Mouse (Mus musculus) forebrain, embryonic 12.5 days (tissue): ENCODE measurements around the gene Aifm1. TPM values are rescaled to one million over a fixed set of nuclear protein-coding genes. Genes with fewer than 3 reads are reported as not detected.
A peak's percentile ranks its signal among the peaks of the same experiment; 100 is the strongest.

Experiments used
- ATAC-seq: fragments of 200-750 bp; cut with Nextera tagmentation; 2 replicates; pipeline ENCODE4 v1.8.0; 2017; ENCODE audit warnings: moderate TSS enrichment; ENCODE audit not compliant: low FRiP score
- H3K27ac ChIP-seq: fragments of 300-500 bp; sonication (generic); 2 replicates; pipeline ENCODE4 v1.5.1; 2016; ENCODE audit warnings: mild to moderate bottlenecking
- H3K27me3 ChIP-seq: fragments of 300-500 bp; sonication (generic); 2 replicates; pipeline ENCODE4 v1.6.1; 2016; ENCODE audit warnings: mild to moderate bottlenecking
- H3K36me3 ChIP-seq: fragments of 300-500 bp; sonication (generic); replicated peaks from 2 replicates; pipeline ENCODE4 v1.6.1; 2016; ENCODE audit warnings: mild to moderate bottlenecking
- H3K4me1 ChIP-seq: fragments of 300-500 bp; sonication (generic); 2 replicates; pipeline ENCODE4 v1.6.1; 2016
- H3K4me2 ChIP-seq: fragments of 300-500 bp; sonication (generic); 2 replicates; pipeline ENCODE4 v1.6.1; 2016; ENCODE audit warnings: mild to moderate bottlenecking, moderate library complexity
- H3K4me3 ChIP-seq: fragments of 300-500 bp; sonication (generic); replicated peaks from 2 replicates; pipeline ENCODE4 v1.5.1; 2016; ENCODE audit warnings: mild to moderate bottlenecking
- H3K9ac ChIP-seq: fragments of 300-500 bp; sonication (generic); 2 replicates; pipeline ENCODE4 v1.6.1; 2016; ENCODE audit warnings: mild to moderate bottlenecking
- H3K9me3 ChIP-seq: fragments of 300-500 bp; sonication (generic); 2 replicates; pipeline ENCODE4 v1.6.1; 2016
- WGBS: fragments of 180-500 bp; shearing (Covaris S2); methylation state at CpG from one replicate; pipeline ENCODE4 v1.1.7; 2016; 5-methylcytosine and 5-hydroxymethylcytosine counted together
- polyA plus RNA-seq: library from polyadenylated mRNA; unstranded; fragments of >200 nt; fragmentation: Nextera tagmentation; extraction: Ambion mirVana; gene quantifications from 2 replicates; pipeline ENCODE4 v1.2.1, GENCODE M21; 2016

The Aifm1 gene
- polyA plus RNA-seq, 1 experiment from 2014 or later: 68.1 TPM

GRCm38 (mm10) chrX:48481687-48482086, 31.7 kb downstream of the Aifm1 start:
- no peak for ATAC-seq
- H3K4me1 ChIP-seq: no peaks in the 10 kb centered on the region
- no peak overlapping the region for H3K27ac ChIP-seq
- H3K4me2 ChIP-seq: no peak overlapping the region
- no peak overlapping the region for H3K4me3 ChIP-seq
- peaks cover 40% of the 10 kb centered on the region for H3K36me3 ChIP-seq
- no peaks in the 10 kb centered on the region for H3K9me3 ChIP-seq
- no peaks in the 10 kb centered on the region for H3K27me3 ChIP-seq
- 93% methylated on average over 7 of the region's 7 CpGs for WGBS
- H3K9ac ChIP-seq: no peak overlapping the region

GRCm38 (mm10) chrX:48481095-48481494, 32.3 kb downstream of the Aifm1 start:
- no peak overlapping the region for H3K4me2 ChIP-seq
- H3K27ac ChIP-seq: no peak overlapping the region
- no peak overlapping the region for H3K4me3 ChIP-seq
- H3K9me3 ChIP-seq: no peaks in the 10 kb centered on the region
- no peak overlapping the region for H3K9ac ChIP-seq
- 73% methylated on average over 4 of the region's 4 CpGs for WGBS
- peaks cover 44% of the 10 kb centered on the region for H3K36me3 ChIP-seq
- no peak for ATAC-seq
- no peaks in the 10 kb centered on the region for H3K4me1 ChIP-seq
- no peaks in the 10 kb centered on the region for H3K27me3 ChIP-seq

- no peak overlapping the region for H3K4me3 ChIP-seq
- no peak overlapping the region for H3K4me2 ChIP-seq
- no peak for ATAC-seq
- no peak overlapping the region for H3K9ac ChIP-seq
- no peaks in the 10 kb centered on the region for H3K4me1 ChIP-seq
- H3K36me3 ChIP-seq: no peaks in the 10 kb centered on the region
- WGBS: 95% methylated on average over 3 of the region's 3 CpGs
- no peaks in the 10 kb centered on the region for H3K9me3 ChIP-seq
- H3K27ac ChIP-seq: no peak overlapping the region
- no peaks in the 10 kb centered on the region for H3K27me3 ChIP-seq
Measured at GRCm38 (mm10) chrX:48467355-48467946, 45.9 kb downstream of the Aifm1 start.

- H3K9me3 ChIP-seq: no peaks in the 10 kb centered on the region
- no peak overlapping the region for H3K27ac ChIP-seq
- no peak overlapping the region for H3K9ac ChIP-seq
- no peak for ATAC-seq
- no peak overlapping the region for H3K4me2 ChIP-seq
- H3K4me1 ChIP-seq: no peaks in the 10 kb centered on the region
- no peak overlapping the region for H3K4me3 ChIP-seq
- no peaks in the 10 kb centered on the region for H3K36me3 ChIP-seq
- WGBS: 91% methylated on average over 2 of the region's 2 CpGs
- no peaks in the 10 kb centered on the region for H3K27me3 ChIP-seq
Measured at GRCm38 (mm10) chrX:48466174-48466573, 47.2 kb downstream of the Aifm1 start.

GRCm38 (mm10) chrX:48464436-48464835, 48.9 kb downstream of the Aifm1 start:
- Histone ChIP-seq H3K27ac (no peak overlapping the region), H3K9me3 (no peaks in the 10 kb centered on the region), H3K4me1 (no peaks in the 10 kb centered on the region), H3K27me3 (no peaks in the 10 kb centered on the region), H3K36me3 (no peaks in the 10 kb centered on the region), H3K9ac (no peak overlapping the region), H3K4me3 (no peak overlapping the region), H3K4me2 (no peak overlapping the region)
- ATAC-seq: no peak
- WGBS: 93% methylated on average over 6 of the region's 6 CpGs

GRCm38 (mm10) chrX:48463636-48464035, 49.7 kb downstream of the Aifm1 start:
- WGBS: 86% methylated on average over 4 of the region's 4 CpGs
- no peak overlapping the region for H3K4me2 ChIP-seq
- no peaks in the 10 kb centered on the region for H3K27me3 ChIP-seq
- H3K9ac ChIP-seq: no peak overlapping the region
- no peak for ATAC-seq
- H3K4me1 ChIP-seq: no peaks in the 10 kb centered on the region
- H3K36me3 ChIP-seq: no peaks in the 10 kb centered on the region
- no peaks in the 10 kb centered on the region for H3K9me3 ChIP-seq
- no peak overlapping the region for H3K27ac ChIP-seq
- H3K4me3 ChIP-seq: no peak overlapping the region

- peak; percentile 85; the same call in 1 of the 2 replicates for ATAC-seq
- no peaks in the 10 kb centered on the region for H3K27me3 ChIP-seq
- WGBS: 19% methylated on average over 38 of the region's 38 CpGs
- H3K36me3 ChIP-seq: no peaks in the 10 kb centered on the region
- peak within 1 kb of the TSS; percentile 33 for H3K4me3 ChIP-seq
- H3K4me2 ChIP-seq: peak within 1 kb of the TSS; percentile 56
- no peaks in the 10 kb centered on the region for H3K9me3 ChIP-seq
- no peaks in the 10 kb centered on the region for H3K4me1 ChIP-seq
- no peak within 1 kb of the TSS for H3K27ac ChIP-seq
- H3K9ac ChIP-seq: peak within 1 kb of the TSS; percentile 42
Measured at GRCm38 (mm10) chrX:48462754-48463507, 50.4 kb downstream of the Aifm1 start, which contains the start of gene Elf4. TSS of gene Elf4 (minus strand) at chrX:48463132.

- H3K9ac ChIP-seq: 0 out of 2 replicates have a peak overlapping the region, but pooled peaks have one; percentile 42
- H3K27me3 ChIP-seq: no peaks in the 10 kb centered on the region
- ATAC-seq: peak; percentile 23; the same call in 1 of the 2 replicates
- H3K4me3 ChIP-seq: peak overlapping the region; percentile 33
- 16% methylated on average over 4 of the region's 4 CpGs for WGBS
- peak overlapping the region; percentile 56 for H3K4me2 ChIP-seq
- no peak overlapping the region for H3K27ac ChIP-seq
- no peaks in the 10 kb centered on the region for H3K36me3 ChIP-seq
- no peaks in the 10 kb centered on the region for H3K9me3 ChIP-seq
- H3K4me1 ChIP-seq: no peaks in the 10 kb centered on the region
Measured at GRCm38 (mm10) chrX:48462297-48462696, 51.1 kb downstream of the Aifm1 start.

- H3K9ac ChIP-seq: no peak overlapping the region
- no peaks in the 10 kb centered on the region for H3K9me3 ChIP-seq
- no peaks in the 10 kb centered on the region for H3K36me3 ChIP-seq
- H3K27me3 ChIP-seq: 0 out of 2 replicates have a peak, but pooled peaks cover under 1% of the 10 kb centered on the region
- H3K4me3 ChIP-seq: no peak overlapping the region
- no peak for ATAC-seq
- WGBS: 76% methylated on average over 4 of the region's 4 CpGs
- no peak overlapping the region for H3K4me2 ChIP-seq
- H3K27ac ChIP-seq: no peak overlapping the region
- no peaks in the 10 kb centered on the region for H3K4me1 ChIP-seq
Measured at GRCm38 (mm10) chrX:48461006-48461405, 52.4 kb downstream of the Aifm1 start.

GRCm38 (mm10) chrX:48460496-48460895, 52.9 kb downstream of the Aifm1 start:
- 88% methylated on average over 6 of the region's 7 CpGs for WGBS
- Histone ChIP-seq H3K4me2 (no peak overlapping the region), H3K36me3 (no peaks in the 10 kb centered on the region), H3K4me1 (no peaks in the 10 kb centered on the region), H3K9ac (no peak overlapping the region), H3K9me3 (no peaks in the 10 kb centered on the region), H3K27me3 (peaks cover 4% of the 10 kb centered on the region; the same call in 1 of the 2 replicates), H3K4me3 (no peak overlapping the region), H3K27ac (no peak overlapping the region)
- no peak for ATAC-seq

- H3K4me1 ChIP-seq: no peaks in the 10 kb centered on the region
- H3K9me3 ChIP-seq: no peaks in the 10 kb centered on the region
- H3K9ac ChIP-seq: no peak overlapping the region
- ATAC-seq: no peak
- WGBS: 63% methylated on average over 6 of the region's 6 CpGs
- H3K27ac ChIP-seq: no peak overlapping the region
- no peak overlapping the region for H3K4me3 ChIP-seq
- H3K4me2 ChIP-seq: no peak overlapping the region
- H3K36me3 ChIP-seq: no peaks in the 10 kb centered on the region
- peaks cover 31% of the 10 kb centered on the region for H3K27me3 ChIP-seq
Measured at GRCm38 (mm10) chrX:48456956-48457355, 56.4 kb downstream of the Aifm1 start.

GRCm38 (mm10) chrX:48455018-48455417, 58.3 kb downstream of the Aifm1 start:
- Histone ChIP-seq H3K4me1 (no peaks in the 10 kb centered on the region), H3K9ac (no peak overlapping the region), H3K36me3 (no peaks in the 10 kb centered on the region), H3K27ac (no peak overlapping the region), H3K4me2 (no peak overlapping the region), H3K4me3 (no peak overlapping the region), H3K9me3 (no peaks in the 10 kb centered on the region), H3K27me3 (peaks cover 42% of the 10 kb centered on the region)
- no peak for ATAC-seq
- 36% methylated on average over 9 of the region's 9 CpGs for WGBS

GRCm38 (mm10) chrX:48454495-48454878, 58.9 kb downstream of the Aifm1 start:
- 30% methylated on average over 21 of the region's 21 CpGs for WGBS
- H3K4me3 ChIP-seq: peak overlapping the region; percentile 41
- no peaks in the 10 kb centered on the region for H3K4me1 ChIP-seq
- no peak overlapping the region for H3K9ac ChIP-seq
- H3K27me3 ChIP-seq: peaks cover 42% of the 10 kb centered on the region
- no peaks in the 10 kb centered on the region for H3K36me3 ChIP-seq
- peak overlapping the region; percentile 51 for H3K4me2 ChIP-seq
- 0 out of 2 replicates have a peak, but pooled peaks have one; percentile 36 for ATAC-seq
- no peaks in the 10 kb centered on the region for H3K9me3 ChIP-seq
- H3K27ac ChIP-seq: no peak overlapping the region
